Mouse (Mus musculus) fat pad, adult 2 months (tissue): Measurements from ENCODE around the gene Znrd1.

Experiments used
- DNase-seq: peaks from one replicate; pipeline ENCODE4 v3.0.0-alpha.2; 2011; ENCODE audit warnings: low read depth, low spot score; ENCODE audit errors: extremely low read depth

Gene Znrd1

DNA sequence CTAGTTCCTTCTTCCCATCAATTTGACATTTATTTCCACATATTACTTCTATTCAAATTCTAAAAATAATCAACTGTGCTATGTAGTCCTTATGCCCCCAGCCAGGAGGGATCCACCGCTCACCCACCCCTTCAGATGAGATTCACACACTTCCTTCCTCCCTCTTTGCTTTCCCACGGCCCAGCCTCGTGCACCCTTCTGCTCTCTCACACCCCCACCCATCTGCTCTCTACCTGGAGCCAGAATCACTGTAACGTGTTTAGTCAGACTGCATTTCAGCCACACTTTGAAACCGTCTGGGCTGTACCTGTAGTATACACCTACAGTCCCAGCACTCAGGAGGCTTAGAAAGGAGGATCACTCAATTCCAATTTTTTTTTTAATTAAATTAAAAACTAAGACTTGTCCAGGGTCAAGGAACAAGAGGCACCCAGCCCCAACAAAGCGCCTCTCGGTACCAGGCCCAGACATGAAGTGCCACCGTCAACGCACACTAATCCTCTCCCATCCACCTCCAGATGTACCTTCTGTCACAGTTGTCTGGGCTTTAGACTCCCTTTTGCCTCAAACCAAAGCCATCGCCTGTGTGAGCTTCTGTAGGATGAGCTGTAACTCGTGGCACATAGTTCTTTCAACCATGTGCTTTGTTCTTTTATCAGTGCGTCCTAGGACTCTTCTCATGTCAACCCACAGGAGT, 29.0 kb downstream of the Znrd1 start:
- DNase-seq = no peak

DNA sequence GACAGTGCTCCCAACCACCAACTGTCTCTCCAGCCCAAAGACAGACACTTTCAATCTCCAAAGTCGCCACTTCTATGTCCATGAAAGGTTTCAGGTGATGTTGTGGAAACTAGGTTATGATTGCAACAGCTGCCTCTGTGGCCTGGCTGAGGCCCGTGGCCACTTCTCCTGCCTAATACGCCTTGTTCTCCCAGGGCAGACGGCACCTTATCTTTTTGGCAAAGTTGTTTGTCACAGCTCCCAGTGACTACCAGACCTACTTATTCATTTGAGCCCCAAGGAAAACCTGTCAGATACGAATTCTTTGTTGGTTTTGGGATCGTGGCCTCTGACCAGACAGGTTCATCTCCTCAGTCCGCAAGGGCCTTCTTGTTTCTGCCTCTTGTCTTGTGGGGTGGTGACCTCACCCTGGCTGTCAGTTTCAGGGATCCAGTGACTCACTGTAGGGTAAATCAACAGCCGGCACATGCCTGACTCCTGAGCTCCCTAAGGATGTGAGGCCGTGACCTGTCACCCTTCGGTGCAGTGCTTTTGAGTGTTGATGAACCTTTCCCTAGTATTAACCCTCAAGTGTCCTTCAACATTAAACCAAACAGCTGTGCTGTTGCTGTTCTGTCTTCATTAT, 30.8 kb downstream of the Znrd1 start:
- no peak for DNase-seq

DNA sequence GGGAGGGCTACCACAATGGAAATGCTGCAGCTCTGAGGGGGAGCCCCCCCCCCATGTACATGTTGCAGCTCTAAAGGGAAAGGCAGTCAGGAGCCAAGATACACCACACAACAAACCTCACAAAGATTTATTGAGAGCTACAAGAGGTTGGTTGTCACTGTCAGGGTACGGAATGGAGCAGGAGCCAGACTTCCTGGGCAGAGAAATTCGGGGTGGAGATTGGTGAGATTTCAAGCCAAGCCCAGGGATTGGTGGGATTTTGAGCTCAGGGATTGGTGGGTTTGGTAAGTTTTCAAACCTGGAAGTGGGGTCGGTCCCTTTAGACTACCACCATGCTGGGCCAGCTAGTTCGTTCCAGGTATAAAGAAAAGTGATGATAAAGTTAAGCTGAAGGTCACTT, 34.9 kb downstream of the Znrd1 start:
- no peak for DNase-seq

DNA sequence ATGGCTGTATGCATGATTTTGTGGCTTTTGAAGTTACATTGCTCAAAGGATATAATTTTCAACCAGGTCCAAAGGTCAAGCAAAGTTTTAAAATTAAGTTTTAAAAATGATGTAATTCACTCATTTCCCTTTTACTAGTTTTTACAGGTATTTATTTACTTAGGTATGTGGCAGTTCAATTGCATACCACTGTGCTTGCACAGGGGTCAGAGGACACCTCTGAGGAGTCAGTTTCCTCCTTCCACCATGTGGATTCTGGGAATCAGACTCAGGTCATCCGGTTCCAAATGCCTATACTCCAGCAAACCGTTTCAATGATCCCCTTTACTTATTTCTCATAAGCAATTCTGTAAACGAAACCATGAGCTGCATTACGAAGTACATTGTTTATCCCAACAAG, 35.6 kb downstream of the Znrd1 start:
- DNase-seq = no peak

DNA sequence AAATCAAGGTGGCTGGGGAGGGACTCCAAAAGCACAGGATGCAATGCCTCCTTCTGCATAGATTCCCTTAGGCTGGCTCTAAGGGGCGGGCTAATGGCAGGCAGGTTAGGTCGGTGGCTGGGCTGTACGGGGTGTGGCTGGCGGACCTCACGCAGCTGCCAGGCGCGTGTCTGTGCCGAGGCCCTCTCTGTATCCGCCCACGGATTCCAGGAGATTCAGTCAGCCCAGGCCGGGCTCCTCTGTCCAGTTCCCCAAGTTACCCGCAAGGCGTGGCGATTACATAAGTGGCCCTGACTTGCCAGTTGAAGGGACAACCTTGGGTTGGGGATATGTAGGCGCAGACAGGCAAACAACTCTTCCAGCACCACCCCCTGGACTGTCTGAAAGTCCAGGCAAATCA, 38.1 kb downstream of the Znrd1 start:
- DNase-seq = no peak

DNA sequence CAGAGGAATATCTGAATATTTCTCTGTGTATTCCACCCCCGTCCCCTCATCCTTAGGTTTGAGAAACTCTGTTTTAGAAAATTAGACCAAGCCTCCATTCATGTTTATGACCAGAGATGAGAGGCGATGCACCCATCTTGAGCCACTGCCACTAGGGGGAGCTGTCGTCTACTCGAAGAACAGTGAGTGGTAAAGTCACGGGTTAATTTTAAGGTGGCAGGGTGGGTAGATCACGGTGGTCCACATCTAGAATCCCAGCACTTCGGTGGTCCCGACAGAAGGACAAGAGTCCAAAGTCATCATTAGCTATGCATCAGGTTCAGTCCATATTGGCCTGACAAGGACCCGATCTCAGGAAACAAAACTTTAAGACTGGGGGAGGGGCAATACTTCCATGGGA, 43.3 kb downstream of the Znrd1 start:
- DNase-seq = no peak

DNA sequence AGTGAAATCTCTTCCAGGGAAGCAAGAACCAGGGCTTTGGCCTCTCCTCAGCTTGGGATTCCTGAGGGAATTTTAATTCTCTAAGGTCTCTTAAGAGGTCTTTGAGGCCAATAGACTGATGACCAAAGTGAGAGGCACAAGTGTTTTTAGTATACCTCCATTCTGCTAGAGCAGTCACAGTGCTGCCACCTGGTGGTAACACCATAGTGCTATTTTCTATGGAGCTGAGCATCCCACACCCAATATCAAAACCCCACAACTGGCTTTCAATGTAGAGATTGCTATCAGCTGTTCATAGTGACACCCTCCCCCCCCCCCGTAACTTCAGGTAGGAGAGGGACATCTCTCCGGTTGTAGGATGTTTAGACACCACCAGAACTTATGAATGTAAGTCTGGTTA, 44.3 kb downstream of the Znrd1 start:
- DNase-seq = no peak

DNA sequence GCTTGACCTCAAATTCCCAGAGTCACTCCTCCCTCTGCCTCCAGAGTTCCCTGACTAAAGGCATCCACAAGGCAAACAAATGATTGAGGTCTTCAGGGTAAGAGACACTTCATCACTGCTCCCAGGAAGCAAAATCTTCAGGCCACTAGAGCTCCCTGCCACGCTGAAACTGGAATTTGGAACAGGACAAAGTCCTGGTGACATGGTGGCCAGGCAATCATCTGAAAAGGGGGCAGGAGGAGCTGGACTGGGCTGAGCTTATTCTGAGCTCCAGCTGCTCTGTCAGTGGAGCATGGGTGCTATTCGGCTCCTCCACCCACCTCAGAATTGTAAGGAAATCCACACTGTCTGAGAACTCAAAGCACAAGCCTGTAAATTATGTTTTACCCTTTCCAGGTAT, 46.3 kb downstream of the Znrd1 start:
- DNase-seq = no peak

DNA sequence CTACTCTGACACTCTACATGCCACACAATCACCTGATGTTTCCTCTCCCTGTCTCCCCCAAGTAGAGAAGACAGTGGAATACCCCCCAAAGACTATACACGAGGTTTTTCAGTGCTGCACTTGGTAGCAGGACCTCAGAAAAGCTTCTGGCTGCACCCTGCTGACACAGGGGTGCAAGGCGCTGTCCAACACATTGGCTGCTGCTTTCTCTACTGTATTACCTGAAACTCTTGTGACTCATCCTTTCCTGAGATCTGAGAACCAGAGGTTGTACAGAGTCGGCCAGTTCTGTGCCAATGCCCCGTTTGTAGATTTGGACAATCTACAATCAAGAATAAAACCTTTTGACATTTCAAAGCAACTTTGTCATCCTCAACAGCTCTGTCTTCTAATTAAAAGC, 48.6 kb downstream of the Znrd1 start:
- DNase-seq = no peak

DNA sequence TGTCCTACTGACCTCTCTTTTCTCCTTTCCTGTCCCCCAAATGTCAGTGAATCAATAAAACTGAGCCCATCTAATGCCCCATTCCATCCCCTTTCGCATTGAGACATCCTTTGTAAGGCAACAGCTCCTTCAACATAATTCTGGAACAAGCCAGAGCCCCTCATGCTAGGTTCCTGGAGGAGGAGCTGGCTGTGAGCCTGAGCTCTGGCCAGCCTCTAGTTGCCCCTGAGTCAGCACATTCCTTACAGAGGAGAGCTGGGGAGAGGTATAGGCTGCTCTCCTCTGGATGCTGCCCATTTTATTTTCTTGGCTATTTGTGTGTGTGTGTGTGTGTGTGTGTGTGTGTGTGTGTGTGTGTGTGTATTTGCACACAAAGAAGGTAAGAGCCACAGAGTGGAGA, 50.1 kb downstream of the Znrd1 start:
- no peak for DNase-seq
